Mouse (Mus musculus): ENCODE data around the gene Rnf183. TPM values are rescaled to one million over a fixed set of nuclear protein-coding genes. Genes with fewer than 3 reads are reported as not detected.

Gene Rnf183
- total RNA-seq, 2 experiments from 2014 or later, result 1.1 TPM; not detected in 1

DNA sequence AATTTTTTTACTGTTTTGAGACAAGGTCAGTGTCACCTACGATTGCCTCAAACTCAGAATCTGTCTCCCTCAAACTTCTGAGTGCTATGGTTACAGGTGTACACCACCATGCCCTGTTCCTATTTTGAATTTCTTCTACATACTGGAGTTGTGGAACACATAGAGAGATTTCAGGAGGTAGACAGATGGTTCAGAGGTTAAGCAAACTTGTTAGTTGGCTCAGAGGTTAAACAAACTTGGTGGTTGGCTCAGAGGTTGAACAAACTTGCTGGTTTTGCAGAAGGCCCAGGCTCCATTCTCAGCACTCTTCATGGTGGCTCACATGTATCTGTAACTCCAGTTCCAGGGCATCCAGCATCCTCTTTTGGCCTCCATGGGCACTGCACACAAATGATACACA, 50.9 kb downstream of the Rnf183 start:
- no peak for DNase-seq (ENCODE audit: low spot score in 2 of 2)

DNA sequence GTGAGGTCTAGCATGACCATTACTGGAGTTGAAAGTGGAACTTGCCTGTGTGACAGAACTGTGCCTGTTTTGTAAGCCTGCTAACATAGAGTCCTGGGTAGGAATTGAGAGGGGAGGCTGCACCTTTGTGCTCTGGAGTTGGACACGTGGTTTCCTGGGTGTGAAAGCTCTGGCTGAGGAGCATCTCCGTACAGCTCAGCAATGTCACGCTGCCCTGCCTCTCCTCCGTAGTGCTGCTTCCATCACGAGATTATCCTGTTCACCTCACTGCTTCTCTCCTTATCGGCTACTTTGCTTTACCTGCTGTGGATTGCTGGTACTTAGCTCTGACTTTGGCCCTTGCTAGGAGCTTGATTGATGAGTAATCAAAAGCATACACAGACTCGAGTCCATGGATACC, 51.3 kb downstream of the Rnf183 start:
- DNase-seq (ENCODE audit: low spot score in 2 of 2), result no peak

DNA sequence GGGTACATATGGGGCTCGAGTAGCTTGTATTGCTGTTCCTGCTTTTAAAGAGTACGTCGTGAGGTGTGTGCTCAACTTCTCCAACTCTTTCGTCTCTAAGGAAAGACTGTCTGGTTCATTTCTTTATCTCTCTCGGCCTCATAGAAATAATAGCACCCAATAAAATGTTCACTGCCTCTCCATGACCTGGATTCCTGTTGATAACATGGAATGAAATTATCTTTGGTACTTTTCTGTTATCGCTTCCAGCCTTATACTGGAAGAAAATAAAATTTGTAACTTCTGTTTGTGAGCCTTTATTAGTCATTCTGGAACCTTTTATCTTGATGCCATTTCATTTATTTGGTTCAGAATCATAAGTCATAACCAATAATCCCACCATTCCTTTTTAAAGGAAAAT, 51.8 kb downstream of the Rnf183 start:
- no peak for DNase-seq (ENCODE audit: low spot score in 2 of 2)

- no peak for DNase-seq (ENCODE audit: low spot score in 2 of 2)
Observed at GRCm38 (mm10) chr4:62379724-62380381, 55.2 kb downstream of the Rnf183 start.

Other genes starting within 250 kb of the Rnf183 start
- 1 to 10 TPM; 4.7 to 4.8 TPM for gene Zfp37, start 204.2 kb downstream of the Rnf183 start, total RNA-seq (2021)
- gene Slc31a2, start 172.7 kb downstream of the Rnf183 start, total RNA-seq (2021), result 10 to 100 TPM; 27.0 to 28.3 TPM
- gene Fkbp15, start 74.7 kb downstream of the Rnf183 start, total RNA-seq (2021), result 10 to 100 TPM; 31.4 to 32.1 TPM
- 10 to 100 TPM; 49.1 to 50.2 TPM for gene Slc31a1, start 74.5 kb downstream of the Rnf183 start, total RNA-seq (2021)
- gene Cdc26, start 26.6 kb downstream of the Rnf183 start, total RNA-seq (2021), result 10 to 100 TPM; 61.2 to 63.0 TPM
- gene Prpf4, start 26.5 kb downstream of the Rnf183 start, total RNA-seq (2021), result 10 to 100 TPM; 22.8 to 27.6 TPM
- 1 to 10 TPM; 1.2 to 1.8 TPM for gene Wdr31, start 35.6 kb upstream of the Rnf183 start, total RNA-seq (2021)
- gene Bspry, start 44.8 kb upstream of the Rnf183 start, total RNA-seq (2021), result 1 to 10 TPM; 3.7 to 9.6 TPM
- gene Hdhd3, start 68.2 kb upstream of the Rnf183 start, total RNA-seq (2021), result 10 to 100 TPM in 1 of 2 experiments, 1 to 10 TPM in 1; 9.8 to 21.4 TPM
- 100 to 1,000 TPM in 1 of 2 experiments, 10 to 100 TPM in 1; 92.6 to 112 TPM for gene Alad, start 84.7 kb upstream of the Rnf183 start, total RNA-seq (2021)
- gene Pole3, start 89.8 kb upstream of the Rnf183 start, total RNA-seq (2021), result 10 to 100 TPM; 43.7 to 52.1 TPM
- under 1 TPM; 0.27 to 0.29 TPM for gene 4933430I17Rik, start 90.1 kb upstream of the Rnf183 start, total RNA-seq (2021)
- 10 to 100 TPM; 23.2 to 24.3 TPM for gene Rgs3, start 124.6 kb upstream of the Rnf183 start, total RNA-seq (2021)